Mouse (Mus musculus): ENCODE measurements around the gene Tgfa. TPM values are rescaled to one million over a fixed set of nuclear protein-coding genes. Genes with fewer than 3 reads are reported as not detected.

Tgfa gene
- polyA plus RNA-seq, 1 experiment = 3.2 TPM

- no peak overlapping the region for H3K4me3 ChIP-seq (ENCODE audit: insufficient read depth, low read depth, low read length)
- H3K36me3 ChIP-seq (ENCODE audit: control insufficient read depth, insufficient read depth, low read length) = no peaks in the 10 kb centered on the region
- TF ChIP-seq CTCF (conservative IDR thresholded peaks at IDR 0.05; ENCODE audit: insufficient read depth, insufficient read length, low read depth, low read length) = no peak
- TF ChIP-seq POLR2A (IDR thresholded peaks at IDR 0.05; ENCODE audit: low read depth, low read length) = no peak
- no peaks in the 10 kb centered on the region for H3K4me1 ChIP-seq (ENCODE audit: control insufficient read depth, insufficient read depth, low read length)
- DNase-seq = no peak
- 68% methylated on average over 8 of the region's 8 CpGs for WGBS
- no peak overlapping the region for H3K27ac ChIP-seq (ENCODE audit: insufficient read depth, low read depth, low read length)
- H3K27me3 ChIP-seq (replicated peaks; ENCODE audit: control insufficient read depth, insufficient read depth, low read length) = no peaks in the 10 kb centered on the region
These were observed 100.4 kb downstream of the Tgfa start for GRCm38 (mm10) chr6:86295451-86295850.

DNA sequence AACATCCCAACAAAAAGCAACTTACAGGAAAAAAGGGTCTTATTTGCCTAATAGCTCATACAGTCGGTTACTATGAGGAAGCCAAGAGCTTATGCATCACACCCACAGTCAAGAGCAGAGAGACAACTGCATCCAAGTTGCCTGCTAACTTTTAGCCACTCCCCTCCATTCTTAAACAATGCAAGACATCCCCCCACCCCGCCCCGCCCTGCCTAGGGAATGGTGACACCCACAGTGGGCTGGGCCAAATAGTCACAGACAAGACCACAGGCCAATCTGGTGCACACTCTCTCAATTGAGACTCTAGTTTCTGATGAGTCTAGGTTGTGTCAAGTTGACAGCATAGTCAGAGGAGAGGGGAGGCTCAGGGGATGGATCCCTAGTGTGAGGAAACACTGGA is 101.1 kb downstream of the Tgfa start:
- DNase-seq = no peak
- no peak for TF ChIP-seq CTCF (conservative IDR thresholded peaks at IDR 0.05; ENCODE audit: insufficient read depth, insufficient read length, low read depth, low read length)
- TF ChIP-seq POLR2A (IDR thresholded peaks at IDR 0.05; ENCODE audit: low read depth, low read length) = no peak
- 96% methylated on average over 3 of the region's 3 CpGs for WGBS
- Histone ChIP-seq H3K4me1 (ENCODE audit: control insufficient read depth, insufficient read depth, low read length) (no peaks in the 10 kb centered on the region), H3K4me3 (ENCODE audit: insufficient read depth, low read depth, low read length) (no peak overlapping the region), H3K27me3 (replicated peaks; ENCODE audit: control insufficient read depth, insufficient read depth, low read length) (no peaks in the 10 kb centered on the region), H3K36me3 (ENCODE audit: control insufficient read depth, insufficient read depth, low read length) (no peaks in the 10 kb centered on the region), H3K27ac (ENCODE audit: insufficient read depth, low read depth, low read length) (no peak overlapping the region)

DNA sequence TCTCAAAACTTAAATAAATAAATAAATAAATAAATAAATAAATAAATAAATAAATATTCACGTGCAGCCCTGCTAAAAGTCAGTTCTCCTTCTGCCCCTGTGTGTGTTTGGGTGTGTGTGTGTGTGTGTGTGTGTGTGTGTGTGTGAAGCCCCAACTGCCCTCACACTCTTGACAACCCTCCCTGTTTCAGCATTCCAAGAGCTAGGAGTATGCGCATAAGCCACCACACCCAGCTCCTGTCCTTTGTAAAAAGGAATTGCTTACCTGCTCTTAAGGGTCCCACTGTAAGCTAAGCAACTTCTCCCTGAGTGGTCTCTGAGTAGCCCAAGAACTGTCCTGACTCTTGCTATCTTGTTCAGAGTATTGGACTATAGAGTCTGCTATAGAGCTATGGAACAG is 101.9 kb downstream of the Tgfa start:
- TF ChIP-seq CTCF (conservative IDR thresholded peaks at IDR 0.05; ENCODE audit: insufficient read depth, insufficient read length, low read depth, low read length) (no peak), POLR2A (IDR thresholded peaks at IDR 0.05; ENCODE audit: low read depth, low read length) (no peak)
- Histone ChIP-seq H3K27ac (ENCODE audit: insufficient read depth, low read depth, low read length) (no peak overlapping the region), H3K4me3 (ENCODE audit: insufficient read depth, low read depth, low read length) (no peak overlapping the region), H3K4me1 (ENCODE audit: control insufficient read depth, insufficient read depth, low read length) (no peaks in the 10 kb centered on the region), H3K27me3 (replicated peaks; ENCODE audit: control insufficient read depth, insufficient read depth, low read length) (no peaks in the 10 kb centered on the region), H3K36me3 (ENCODE audit: control insufficient read depth, insufficient read depth, low read length) (no peaks in the 10 kb centered on the region)
- WGBS = 95% methylated on average over 2 of the region's 2 CpGs
- no peak for DNase-seq

- H3K36me3 ChIP-seq (ENCODE audit: control insufficient read depth, insufficient read depth, low read length) = no peaks in the 10 kb centered on the region
- no peak overlapping the region for H3K4me3 ChIP-seq (ENCODE audit: insufficient read depth, low read depth, low read length)
- TF ChIP-seq POLR2A (IDR thresholded peaks at IDR 0.05; ENCODE audit: low read depth, low read length) = no peak
- 0 out of 2 replicates have a peak, but pooled peaks have one; percentile 1 for TF ChIP-seq CTCF (conservative IDR thresholded peaks at IDR 0.05; ENCODE audit: insufficient read depth, insufficient read length, low read depth, low read length)
- H3K27ac ChIP-seq (ENCODE audit: insufficient read depth, low read depth, low read length) = no peak overlapping the region
- H3K4me1 ChIP-seq (ENCODE audit: control insufficient read depth, insufficient read depth, low read length) = no peaks in the 10 kb centered on the region
- 96% methylated on average over 3 of the region's 3 CpGs for WGBS
- no peak for DNase-seq
- H3K27me3 ChIP-seq (replicated peaks; ENCODE audit: control insufficient read depth, insufficient read depth, low read length) = no peaks in the 10 kb centered on the region
These were observed 103.9 kb downstream of the Tgfa start for GRCm38 (mm10) chr6:86298961-86299360.

DNA sequence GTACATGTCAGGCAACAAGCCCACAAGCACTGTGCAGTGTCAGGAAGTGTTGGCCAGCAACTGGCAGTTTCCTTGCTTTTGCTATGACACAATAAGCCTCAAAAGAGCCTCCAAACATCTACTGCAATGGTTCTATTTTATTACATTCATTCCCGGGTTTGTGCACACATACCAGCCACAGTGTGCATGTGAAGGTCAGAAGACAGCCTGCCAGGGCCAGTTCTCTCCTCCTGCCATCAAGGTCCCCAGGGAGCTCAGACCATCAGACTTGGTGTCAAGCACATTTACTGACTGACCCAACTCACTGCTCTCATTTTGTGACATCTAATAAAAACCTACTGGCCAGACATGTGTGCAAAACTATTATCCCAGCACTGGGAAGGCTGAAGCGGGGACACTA is 104.4 kb downstream of the Tgfa start:
- WGBS = 81% methylated on average over 2 of the region's 2 CpGs
- no peaks in the 10 kb centered on the region for H3K27me3 ChIP-seq (replicated peaks; ENCODE audit: control insufficient read depth, insufficient read depth, low read length)
- no peaks in the 10 kb centered on the region for H3K36me3 ChIP-seq (ENCODE audit: control insufficient read depth, insufficient read depth, low read length)
- no peak for DNase-seq
- no peak overlapping the region for H3K27ac ChIP-seq (ENCODE audit: insufficient read depth, low read depth, low read length)
- H3K4me3 ChIP-seq (ENCODE audit: insufficient read depth, low read depth, low read length) = no peak overlapping the region
- TF ChIP-seq POLR2A (IDR thresholded peaks at IDR 0.05; ENCODE audit: low read depth, low read length) = no peak
- TF ChIP-seq CTCF (conservative IDR thresholded peaks at IDR 0.05; ENCODE audit: insufficient read depth, insufficient read length, low read depth, low read length) = no peak
- no peaks in the 10 kb centered on the region for H3K4me1 ChIP-seq (ENCODE audit: control insufficient read depth, insufficient read depth, low read length)

GRCm38 (mm10) chr6:86305680-86306079 is 110.7 kb downstream of the Tgfa start:
- H3K27me3 ChIP-seq (replicated peaks; ENCODE audit: control insufficient read depth, insufficient read depth, low read length) = no peaks in the 10 kb centered on the region
- no peak overlapping the region for H3K4me3 ChIP-seq (ENCODE audit: insufficient read depth, low read depth, low read length)
- H3K4me1 ChIP-seq (ENCODE audit: control insufficient read depth, insufficient read depth, low read length) = no peaks in the 10 kb centered on the region
- TF ChIP-seq CTCF (conservative IDR thresholded peaks at IDR 0.05; ENCODE audit: insufficient read depth, insufficient read length, low read depth, low read length) = no peak
- no peak for TF ChIP-seq POLR2A (IDR thresholded peaks at IDR 0.05; ENCODE audit: low read depth, low read length)
- 80% methylated on average over 4 of the region's 4 CpGs for WGBS
- H3K36me3 ChIP-seq (ENCODE audit: control insufficient read depth, insufficient read depth, low read length) = no peaks in the 10 kb centered on the region
- no peak for DNase-seq
- H3K27ac ChIP-seq (ENCODE audit: insufficient read depth, low read depth, low read length) = no peak overlapping the region

GRCm38 (mm10) chr6:86314011-86314410 is 119.0 kb downstream of the Tgfa start:
- no peak for TF ChIP-seq POLR2A (IDR thresholded peaks at IDR 0.05; ENCODE audit: low read depth, low read length)
- TF ChIP-seq CTCF (conservative IDR thresholded peaks at IDR 0.05; ENCODE audit: insufficient read depth, insufficient read length, low read depth, low read length) = no peak
- no peaks in the 10 kb centered on the region for H3K4me1 ChIP-seq (ENCODE audit: control insufficient read depth, insufficient read depth, low read length)
- no peak for DNase-seq
- 57% methylated on average over 1 of the region's 1 CpGs for WGBS
- H3K27ac ChIP-seq (ENCODE audit: insufficient read depth, low read depth, low read length) = no peak overlapping the region
- H3K36me3 ChIP-seq (ENCODE audit: control insufficient read depth, insufficient read depth, low read length) = no peaks in the 10 kb centered on the region
- H3K4me3 ChIP-seq (ENCODE audit: insufficient read depth, low read depth, low read length) = no peak overlapping the region
- no peaks in the 10 kb centered on the region for H3K27me3 ChIP-seq (replicated peaks; ENCODE audit: control insufficient read depth, insufficient read depth, low read length)

DNA sequence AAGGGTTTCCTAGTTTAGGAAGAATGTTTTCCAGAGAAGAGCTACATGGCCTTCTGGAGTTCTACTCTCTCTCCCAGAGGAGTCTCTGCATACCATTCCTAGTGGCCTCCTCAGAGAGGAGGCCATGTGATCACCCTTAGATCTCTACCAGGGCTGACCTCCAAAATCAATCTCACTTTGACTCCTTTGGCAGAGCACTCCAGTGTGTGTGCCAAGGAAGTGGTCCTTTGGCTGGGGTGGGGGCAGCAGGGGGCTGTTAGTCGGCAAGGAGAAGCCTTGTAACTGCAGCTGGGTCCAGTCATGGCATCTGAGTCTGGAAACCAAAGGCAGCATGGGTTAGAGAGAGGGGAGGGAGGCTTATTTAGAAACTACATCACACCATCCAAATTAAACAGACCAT is 122.0 kb downstream of the Tgfa start:
- no peaks in the 10 kb centered on the region for H3K4me1 ChIP-seq (ENCODE audit: control insufficient read depth, insufficient read depth, low read length)
- TF ChIP-seq POLR2A (IDR thresholded peaks at IDR 0.05; ENCODE audit: low read depth, low read length) (no peak), CTCF (conservative IDR thresholded peaks at IDR 0.05; ENCODE audit: insufficient read depth, insufficient read length, low read depth, low read length) (no peak)
- H3K27me3 ChIP-seq (replicated peaks; ENCODE audit: control insufficient read depth, insufficient read depth, low read length) = no peaks in the 10 kb centered on the region
- no peak overlapping the region for H3K4me3 ChIP-seq (ENCODE audit: insufficient read depth, low read depth, low read length)
- H3K27ac ChIP-seq (ENCODE audit: insufficient read depth, low read depth, low read length) = no peak overlapping the region
- DNase-seq = no peak
- no peaks in the 10 kb centered on the region for H3K36me3 ChIP-seq (ENCODE audit: control insufficient read depth, insufficient read depth, low read length)
- 46% methylated on average over 1 of the region's 1 CpGs for WGBS

All from kidney, adult 2 months (tissue).